Mouse (Mus musculus): ENCODE results near the gene Gid4. TPM values are rescaled to one million over a fixed set of nuclear protein-coding genes. Genes with fewer than 3 reads are reported as not detected.

Gene Gid4
- total and polyA plus RNA-seq, 2 experiments from 2014 or later: 11.8 to 20.6 TPM

GRCm38 (mm10) chr11:60442896-60443295, 26.0 kb downstream of the Gid4 start:
- Histone ChIP-seq H3K9me3 (replicated peaks; ENCODE audit: control insufficient read depth, low read length) (no peaks in the 10 kb centered on the region), H3K27ac (ENCODE audit: low read depth) (no peak overlapping the region), H3K9ac (replicated peaks; ENCODE audit: low read depth, low read length) (no peak overlapping the region), H3K27me3 (ENCODE audit: control insufficient read depth, insufficient read depth, low read length) (no peaks in the 10 kb centered on the region), H3K4me1 (ENCODE audit: control insufficient read depth, insufficient read depth) (no peaks in the 10 kb centered on the region), H3K36me3 (replicated peaks; ENCODE audit: control insufficient read depth, insufficient read depth, low read length) (peaks cover 50% of the 10 kb centered on the region), H3K4me3 (ENCODE audit: low read depth, low read length) (no peak overlapping the region), H3K4me2 (ENCODE audit: low read depth, low read length) (no peak overlapping the region)
- TF ChIP-seq CTCF (IDR thresholded peaks at IDR 0.05; ENCODE audit: low read depth) (no peak), EP300 (IDR thresholded peaks at IDR 0.05; ENCODE audit: low read depth) (no peak)
- 85% methylated on average over 6 of the region's 6 CpGs for WGBS
- no peak for DNase-seq (ENCODE audit: low spot score)
- no peak for ATAC-seq (ENCODE audit: insufficient read depth, low read depth)

- Histone ChIP-seq H3K4me2 (ENCODE audit: low read depth, low read length) (no peak overlapping the region), H3K9me3 (replicated peaks; ENCODE audit: control insufficient read depth, low read length) (no peaks in the 10 kb centered on the region), H3K4me3 (ENCODE audit: low read depth, low read length) (no peak overlapping the region), H3K27me3 (ENCODE audit: control insufficient read depth, insufficient read depth, low read length) (no peaks in the 10 kb centered on the region), H3K27ac (ENCODE audit: low read depth) (no peak overlapping the region), H3K36me3 (replicated peaks; ENCODE audit: control insufficient read depth, insufficient read depth, low read length) (peaks cover 39% of the 10 kb centered on the region), H3K4me1 (ENCODE audit: control insufficient read depth, insufficient read depth) (no peaks in the 10 kb centered on the region), H3K9ac (replicated peaks; ENCODE audit: low read depth, low read length) (no peak overlapping the region)
- no peak for ATAC-seq (ENCODE audit: insufficient read depth, low read depth)
- no peak for DNase-seq (ENCODE audit: low spot score)
- TF ChIP-seq EP300 (IDR thresholded peaks at IDR 0.05; ENCODE audit: low read depth) (no peak), CTCF (IDR thresholded peaks at IDR 0.05; ENCODE audit: low read depth) (no peak)
- 69% methylated on average over 4 of the region's 4 CpGs for WGBS
Observed at GRCm38 (mm10) chr11:60444007-60444406, 27.1 kb downstream of the Gid4 start.

GRCm38 (mm10) chr11:60454080-60454744, 37.3 kb downstream of the Gid4 start, which contains the start of gene Drg2:
Gene Drg2, plus strand, starts transcription at chr11:60454591.
- 4% methylated on average over 27 of the region's 27 CpGs for WGBS
- TF ChIP-seq EP300 (IDR thresholded peaks at IDR 0.05; ENCODE audit: low read depth) (no peak), CTCF (IDR thresholded peaks at IDR 0.05; ENCODE audit: low read depth) (no peak)
- H3K9me3 ChIP-seq (replicated peaks; ENCODE audit: control insufficient read depth, low read length): no peaks in the 10 kb centered on the region

GRCm38 (mm10) chr11:60454745-60455087, 37.8 kb downstream of the Gid4 start:
- DNase-seq (ENCODE audit: low spot score) (no peak), ATAC-seq (ENCODE audit: insufficient read depth, low read depth) (peak; percentile 8; the same call in 1 of the 2 replicates)
- H3K36me3 ChIP-seq (replicated peaks; ENCODE audit: control insufficient read depth, insufficient read depth, low read length): peaks cover 24% of the 10 kb centered on the region

More at GRCm38 (mm10) chr11:60454080-60454744, 37.3 kb downstream of the Gid4 start, which contains the start of gene Drg2:
- Histone ChIP-seq H3K27ac (ENCODE audit: low read depth) (peak within 1 kb of the TSS; percentile 69), H3K9ac (replicated peaks; ENCODE audit: low read depth, low read length) (peak within 1 kb of the TSS; percentile 83), H3K27me3 (ENCODE audit: control insufficient read depth, insufficient read depth, low read length) (no peaks in the 10 kb centered on the region), H3K4me3 (ENCODE audit: low read depth, low read length) (peak within 1 kb of the TSS; percentile 65), H3K4me1 (ENCODE audit: control insufficient read depth, insufficient read depth) (peaks cover 8% of the 10 kb centered on the region; the same call in 1 of the 2 replicates), H3K36me3 (replicated peaks; ENCODE audit: control insufficient read depth, insufficient read depth, low read length) (peaks cover 19% of the 10 kb centered on the region), H3K4me2 (ENCODE audit: low read depth, low read length) (peak within 1 kb of the TSS; percentile 82)
- peak; percentile 94 for ATAC-seq (ENCODE audit: insufficient read depth, low read depth)
- DNase-seq (ENCODE audit: low spot score): peak; percentile 88

GRCm38 (mm10) chr11:60457973-60458372, 41.0 kb downstream of the Gid4 start:
- Histone ChIP-seq H3K4me1 (ENCODE audit: control insufficient read depth, insufficient read depth) (peaks cover 8% of the 10 kb centered on the region; the same call in 1 of the 2 replicates), H3K4me3 (ENCODE audit: low read depth, low read length) (no peak overlapping the region), H3K36me3 (replicated peaks; ENCODE audit: control insufficient read depth, insufficient read depth, low read length) (peaks cover 57% of the 10 kb centered on the region), H3K9ac (replicated peaks; ENCODE audit: low read depth, low read length) (no peak overlapping the region), H3K27me3 (ENCODE audit: control insufficient read depth, insufficient read depth, low read length) (no peaks in the 10 kb centered on the region), H3K4me2 (ENCODE audit: low read depth, low read length) (no peak overlapping the region), H3K27ac (ENCODE audit: low read depth) (no peak overlapping the region), H3K9me3 (replicated peaks; ENCODE audit: control insufficient read depth, low read length) (no peaks in the 10 kb centered on the region)
- WGBS: 90% methylated on average over 1 of the region's 1 CpGs
- DNase-seq (ENCODE audit: low spot score) (peak; percentile 26), ATAC-seq (ENCODE audit: insufficient read depth, low read depth) (no peak)
- no peak for TF ChIP-seq EP300 (IDR thresholded peaks at IDR 0.05; ENCODE audit: low read depth)
- TF ChIP-seq CTCF (IDR thresholded peaks at IDR 0.05; ENCODE audit: low read depth): peak; percentile 19; the same call in 1 of the 2 replicates

More at GRCm38 (mm10) chr11:60454745-60455087, 37.8 kb downstream of the Gid4 start:
- TF ChIP-seq EP300 (IDR thresholded peaks at IDR 0.05; ENCODE audit: low read depth): no peak
- no peak for TF ChIP-seq CTCF (IDR thresholded peaks at IDR 0.05; ENCODE audit: low read depth)
- H3K4me2 ChIP-seq (ENCODE audit: low read depth, low read length): peak overlapping the region; percentile 82
- no peaks in the 10 kb centered on the region for H3K9me3 ChIP-seq (replicated peaks; ENCODE audit: control insufficient read depth, low read length)
- WGBS: under 1% methylated on average over 17 of the region's 17 CpGs
- H3K27me3 ChIP-seq (ENCODE audit: control insufficient read depth, insufficient read depth, low read length): no peaks in the 10 kb centered on the region
- H3K27ac ChIP-seq (ENCODE audit: low read depth): peak overlapping the region; percentile 69
- H3K4me1 ChIP-seq (ENCODE audit: control insufficient read depth, insufficient read depth): peaks cover 8% of the 10 kb centered on the region; the same call in 1 of the 2 replicates
- peak overlapping the region; percentile 83 for H3K9ac ChIP-seq (replicated peaks; ENCODE audit: low read depth, low read length)
- peak overlapping the region; percentile 65 for H3K4me3 ChIP-seq (ENCODE audit: low read depth, low read length)

Measured in heart, postnatal 0 days (tissue).